Mouse (Mus musculus): ENCODE results near the gene Tex12.

DNA sequence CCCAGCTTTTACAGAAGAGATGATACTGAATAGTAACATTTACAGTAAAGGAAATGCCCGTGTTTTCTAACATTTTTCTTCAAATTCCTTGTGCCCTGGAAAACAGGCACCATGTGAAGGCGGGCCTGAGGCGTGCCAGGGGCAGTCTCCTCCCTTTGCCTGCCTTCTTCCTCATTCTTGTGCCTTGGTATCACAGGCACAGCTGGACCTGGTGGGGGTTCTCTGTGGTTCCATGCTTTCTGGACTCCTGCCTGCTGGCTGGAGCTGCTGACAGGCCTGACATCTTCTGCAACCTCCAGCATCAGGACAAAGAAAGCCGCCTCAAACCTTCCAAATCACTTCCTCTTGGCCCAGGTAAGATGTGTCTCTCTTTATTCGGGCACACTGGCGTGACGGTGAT is 4.0 kb upstream of the Tex12 start:
- no peak for TF ChIP-seq CTCF (IDR thresholded peaks at IDR 0.05; ENCODE audit: low read depth, low read length)
- TF ChIP-seq POLR2A (IDR thresholded peaks at IDR 0.05; ENCODE audit: extremely low read depth, insufficient read depth, low read length), result no peak
